Mouse (Mus musculus): ENCODE measurements around the gene Hlcs.

The Hlcs gene

GRCm38 (mm10) chr16:94095109-94095822, 218.1 kb downstream of the Hlcs start:
- DNase-seq (ENCODE audit: low spot score in 2 of 2): no peak

- no peak for DNase-seq (ENCODE audit: low spot score in 2 of 2)
Observed at GRCm38 (mm10) chr16:94094251-94095108, 218.9 kb downstream of the Hlcs start.

- no peak for DNase-seq (ENCODE audit: low spot score in 2 of 2)
Observed at GRCm38 (mm10) chr16:94093151-94093863, 220.1 kb downstream of the Hlcs start.

GRCm38 (mm10) chr16:94092511-94093150, 220.7 kb downstream of the Hlcs start:
- DNase-seq (ENCODE audit: low spot score in 2 of 2): no peak

GRCm38 (mm10) chr16:94088819-94089692, 224.3 kb downstream of the Hlcs start:
- no peak for DNase-seq (ENCODE audit: low spot score in 2 of 2)

GRCm38 (mm10) chr16:94088226-94088748, 225.1 kb downstream of the Hlcs start:
- DNase-seq (ENCODE audit: low spot score in 2 of 2): no peak

- DNase-seq (ENCODE audit: low spot score in 2 of 2): no peak
Observed at GRCm38 (mm10) chr16:94087570-94088225, 225.7 kb downstream of the Hlcs start.

- no peak for DNase-seq (ENCODE audit: low spot score in 2 of 2)
Observed at GRCm38 (mm10) chr16:94086701-94087569, 226.4 kb downstream of the Hlcs start.

GRCm38 (mm10) chr16:94085603-94086285, 227.6 kb downstream of the Hlcs start:
- no peak for DNase-seq (ENCODE audit: low spot score in 2 of 2)

GRCm38 (mm10) chr16:94084711-94085602, 228.4 kb downstream of the Hlcs start, which contains the start of gene Sim2:
Gene Sim2, plus strand, starts transcription at chr16:94084931.
- DNase-seq (ENCODE audit: low spot score in 2 of 2): peak in 1 of 2 experiments; percentile 38

GRCm38 (mm10) chr16:94083848-94084525, 229.4 kb downstream of the Hlcs start:
- DNase-seq (ENCODE audit: low spot score in 2 of 2): no peak

GRCm38 (mm10) chr16:94082960-94083847, 230.2 kb downstream of the Hlcs start:
- DNase-seq (ENCODE audit: low spot score in 2 of 2): no peak

GRCm38 (mm10) chr16:94081996-94082708, 231.2 kb downstream of the Hlcs start:
- DNase-seq (ENCODE audit: low spot score in 2 of 2): no peak

- DNase-seq (ENCODE audit: low spot score in 2 of 2): no peak
Observed at GRCm38 (mm10) chr16:94081596-94081995, 231.8 kb downstream of the Hlcs start.

Measured in urinary bladder, adult 18-20 months (tissue).